Mouse (Mus musculus) olfactory bulb, adult 2 months (tissue): ENCODE data around the gene Cabp4. TPM values are rescaled to one million over a fixed set of nuclear protein-coding genes. Genes with fewer than 3 reads are reported as not detected.
"Not testable (repeated sequence)": the region's sequence is repeated elsewhere in the genome, so short reads cannot be mapped to it uniquely, and the experiment has no call there.

Experiments used
- H3K27ac ChIP-seq: fragments of 200-500 bp; 2 replicates; pipeline ENCODE4 v1.5.1; 2012; ENCODE audit warnings: low read depth, low read length; ENCODE audit not compliant: insufficient read depth
- H3K4me1 ChIP-seq: fragments of 200-500 bp; 2 replicates; pipeline ENCODE4 v1.6.1; 2012; ENCODE audit warnings: low read length; ENCODE audit not compliant: control insufficient read depth, insufficient read depth
- H3K4me3 ChIP-seq: fragments of 200-500 bp; 2 replicates; pipeline ENCODE4 v1.5.1; 2012; ENCODE audit warnings: mild to moderate bottlenecking, low read depth, low read length, moderate library complexity; ENCODE audit not compliant: insufficient read depth
- CTCF ChIP-seq: fragments of 200-500 bp; IDR thresholded peaks from 2 replicates; pipeline ENCODE4 v1.5.1; 2012; ENCODE audit warnings: low read depth, mild to moderate bottlenecking, low read length, moderate library complexity; ENCODE audit not compliant: insufficient read depth
- POLR2A ChIP-seq: fragments of 200-500 bp; IDR thresholded peaks from 2 replicates; pipeline ENCODE4 v1.6.1; 2012; ENCODE audit warnings: mild to moderate bottlenecking, low read depth, low read length, moderate library complexity; ENCODE audit not compliant: insufficient read depth
- WGBS: fragments of 180-500 bp; shearing (Covaris S2); methylation state at CpG from one replicate; pipeline ENCODE4 v1.1.7; 2018; 5-methylcytosine and 5-hydroxymethylcytosine counted together
- polyA plus RNA-seq: library from polyadenylated mRNA; stranded (reverse); fragments of >200 nt; gene quantifications from 2 replicates; pipeline ENCODE4 v1.2.4, GENCODE M21; 2012; ENCODE audit warnings: low replicate concordance; ENCODE audit not compliant: missing spikeins, insufficient read depth, insufficient read length

The Cabp4 gene
- polyA plus RNA-seq, 1 experiment: not detected

DNA sequence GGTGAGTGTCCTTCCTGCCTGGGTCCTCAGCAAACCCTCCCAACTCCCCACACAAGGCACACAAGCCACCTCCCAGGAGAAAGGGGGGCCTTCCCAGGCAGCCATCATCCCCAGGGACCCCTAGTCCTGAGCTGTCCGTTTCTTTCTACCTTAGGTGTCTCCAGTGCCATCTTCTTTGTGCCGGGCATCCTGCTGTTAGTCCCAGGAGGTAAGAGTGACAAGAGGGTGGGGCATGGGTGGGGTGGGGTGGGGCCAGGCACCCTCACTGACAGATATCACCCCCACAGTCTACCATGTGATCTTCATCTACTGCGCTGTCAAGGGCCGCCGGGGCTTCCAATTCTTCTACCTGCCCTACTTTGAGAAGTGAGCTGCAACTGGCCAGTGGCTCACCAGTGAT, 12.8 kb downstream of the Cabp4 start:
- WGBS: 86% methylated on average over 5 of the region's 5 CpGs
- no peak overlapping the region for H3K27ac ChIP-seq
- H3K4me3 ChIP-seq: no peak overlapping the region
- TF ChIP-seq POLR2A (no peak), CTCF (no peak)
- peaks cover 12% of the 10 kb centered on the region for H3K4me1 ChIP-seq

DNA sequence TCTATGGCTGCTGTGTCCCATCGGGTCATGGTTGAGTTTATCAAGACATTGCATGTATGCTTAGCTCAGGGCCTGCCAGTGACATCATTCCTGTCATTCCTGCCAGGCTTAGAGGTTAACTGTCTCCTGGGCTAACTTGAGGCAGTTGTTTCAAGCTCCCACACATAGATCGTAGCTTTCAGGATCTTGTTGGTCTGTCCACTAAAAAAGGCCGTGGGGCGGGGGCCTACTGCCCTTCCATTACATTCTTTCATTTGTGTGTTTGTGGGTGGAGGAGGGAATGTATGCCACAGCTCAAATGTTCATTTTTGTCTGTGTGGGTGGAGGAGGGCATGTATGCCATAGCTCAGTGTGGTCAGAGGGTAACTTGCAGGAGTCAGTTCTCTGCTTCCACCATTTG, 13.7 kb downstream of the Cabp4 start:
- peaks cover 12% of the 10 kb centered on the region for H3K4me1 ChIP-seq
- no peak for TF ChIP-seq CTCF
- TF ChIP-seq POLR2A: no peak
- H3K4me3 ChIP-seq: no peak overlapping the region
- 93% methylated on average over 4 of the region's 4 CpGs for WGBS
- H3K27ac ChIP-seq: no peak overlapping the region

DNA sequence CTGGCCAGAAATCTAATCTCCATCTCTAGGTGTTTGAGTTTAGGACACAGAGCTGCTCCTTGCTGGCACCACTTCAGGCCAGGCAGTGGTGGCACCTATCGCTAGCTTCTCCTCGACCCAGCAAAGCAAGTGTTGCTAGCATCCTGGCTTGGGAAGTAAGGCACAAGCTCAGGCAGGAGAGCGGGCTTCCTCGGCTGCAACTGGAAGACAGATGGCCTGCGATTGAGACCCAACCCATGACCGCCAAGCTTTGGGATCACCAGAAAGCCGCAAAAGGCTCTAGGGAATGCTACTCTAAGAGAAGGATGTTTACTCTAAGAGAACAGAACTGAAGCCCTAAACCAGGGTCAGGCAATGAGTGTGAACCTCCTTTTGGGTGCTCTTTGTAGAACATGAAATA, 14.4 kb downstream of the Cabp4 start:
- peaks cover 12% of the 10 kb centered on the region for H3K4me1 ChIP-seq
- no peak overlapping the region for H3K4me3 ChIP-seq
- WGBS: 91% methylated on average over 7 of the region's 7 CpGs
- TF ChIP-seq CTCF: no peak
- TF ChIP-seq POLR2A: no peak
- H3K27ac ChIP-seq: no peak overlapping the region

DNA sequence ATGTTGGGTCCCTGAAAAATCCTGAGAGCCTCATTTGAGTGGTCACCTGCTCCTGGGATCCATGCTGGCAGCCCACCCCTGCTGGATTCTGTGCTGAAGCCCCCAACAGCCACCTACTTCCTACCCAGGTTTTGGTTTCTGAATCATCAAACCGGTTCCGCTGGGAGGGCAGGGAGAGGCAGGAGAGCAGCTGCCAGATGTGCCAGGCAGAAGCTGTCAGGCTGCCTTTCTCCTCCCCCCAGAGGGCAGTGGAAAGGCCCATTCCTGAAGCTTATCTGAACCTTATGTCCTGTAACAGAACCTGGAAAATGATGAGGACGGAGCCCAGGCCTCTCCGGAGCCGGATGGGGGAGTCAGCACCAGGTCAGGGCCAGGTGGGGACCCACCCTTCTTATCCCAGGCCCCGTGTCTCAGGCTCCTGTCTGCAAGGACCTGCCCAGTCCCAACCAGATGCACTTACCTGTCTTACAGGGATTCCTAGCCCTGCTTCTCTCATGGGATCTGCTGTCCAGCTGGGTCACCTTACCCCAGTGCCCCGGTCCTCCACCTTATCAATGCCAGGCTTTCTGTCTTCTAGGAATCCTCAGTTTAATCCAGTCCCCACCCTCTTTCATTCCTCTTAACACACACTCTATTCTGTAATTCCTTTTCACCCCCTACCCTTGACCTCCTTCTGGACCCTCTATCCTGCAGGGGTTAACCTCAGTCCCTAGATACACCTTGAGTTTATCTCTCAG, 16.9 kb downstream of the Cabp4 start:
- 58% methylated on average over 7 of the region's 7 CpGs for WGBS
- Histone ChIP-seq H3K4me3 (peak overlapping the region; percentile 77), H3K27ac (no peak overlapping the region), H3K4me1 (peaks cover 12% of the 10 kb centered on the region)
- TF ChIP-seq POLR2A: no peak
- TF ChIP-seq CTCF: no peak

DNA sequence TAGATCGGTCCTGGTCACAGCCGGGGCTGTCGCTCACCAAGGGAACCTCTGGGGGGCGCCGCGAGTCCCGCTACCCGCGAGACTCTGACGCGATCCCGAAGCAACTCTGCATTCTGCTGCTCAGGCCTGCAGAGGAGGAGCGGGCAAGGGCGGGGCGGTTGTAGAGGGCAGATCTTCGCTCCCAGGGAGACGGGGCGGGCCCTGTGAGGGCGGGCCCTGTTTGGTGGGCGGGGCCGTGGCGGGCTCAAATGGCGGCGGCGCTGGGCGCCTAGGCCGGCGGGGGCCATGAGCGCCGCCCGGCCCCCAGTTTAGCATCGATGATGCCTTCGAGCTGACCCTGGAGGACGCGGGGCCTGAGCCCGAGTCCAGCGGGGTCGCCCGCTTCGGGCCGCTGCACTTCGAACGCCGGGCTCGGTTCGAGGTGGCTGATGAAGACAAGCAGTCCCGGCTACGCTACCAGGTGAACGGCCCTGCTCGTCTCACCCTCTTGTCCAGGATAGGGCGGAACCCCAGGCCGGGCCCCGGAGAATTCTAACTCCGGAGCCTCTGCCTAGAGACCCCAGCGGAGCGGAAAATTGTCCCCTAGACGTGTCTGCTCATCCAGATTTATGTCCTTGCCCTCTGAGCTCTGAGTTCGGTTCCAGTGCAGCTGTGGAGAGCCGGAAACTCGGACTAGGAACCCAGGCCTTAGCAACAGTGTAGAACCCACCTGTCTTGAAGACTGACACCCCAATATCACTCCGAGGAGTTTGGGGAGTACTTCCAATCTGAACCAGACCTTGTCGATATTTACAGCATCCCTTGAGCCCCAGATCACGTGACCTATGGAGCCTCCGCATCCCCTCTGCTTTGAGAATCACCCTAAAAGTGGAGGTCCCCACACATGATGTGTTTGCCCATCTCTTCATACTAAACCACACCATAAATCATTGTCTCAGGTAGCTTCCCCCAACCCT, 17.8 kb downstream of the Cabp4 start, which contains the start of gene Aip:
Aip (minus strand) TSS at position 118 of the 956 bp plus-strand sequence.
- TF ChIP-seq POLR2A (peak; percentile 70; the same call in 1 of the 2 replicates), CTCF (peak; percentile 6; the same call in 1 of the 2 replicates)
- Histone ChIP-seq H3K4me3 (peak within 1 kb of the TSS; percentile 77), H3K27ac (peak within 1 kb of the TSS; percentile 68), H3K4me1 (peaks cover 12% of the 10 kb centered on the region)
- WGBS: under 1% methylated on average over 64 of the region's 64 CpGs

DNA sequence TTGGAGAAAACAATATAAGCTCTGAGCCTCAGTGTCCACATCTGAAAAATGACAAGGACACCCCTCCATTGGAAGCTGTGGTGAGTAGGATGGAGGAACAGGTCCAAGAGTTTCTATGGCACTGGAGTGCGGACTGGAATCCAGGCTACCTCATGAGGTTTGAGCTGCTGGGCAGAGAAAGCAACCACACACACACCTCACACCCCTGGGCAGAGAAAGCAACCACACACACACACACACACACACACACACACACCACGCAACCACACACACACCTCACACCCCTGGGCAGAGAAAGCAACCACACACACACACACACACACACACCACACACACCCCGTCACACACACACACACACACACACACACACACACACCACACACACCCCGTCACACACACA, 18.6 kb downstream of the Cabp4 start:
- H3K27ac ChIP-seq: peak overlapping the region; percentile 68

DNA sequence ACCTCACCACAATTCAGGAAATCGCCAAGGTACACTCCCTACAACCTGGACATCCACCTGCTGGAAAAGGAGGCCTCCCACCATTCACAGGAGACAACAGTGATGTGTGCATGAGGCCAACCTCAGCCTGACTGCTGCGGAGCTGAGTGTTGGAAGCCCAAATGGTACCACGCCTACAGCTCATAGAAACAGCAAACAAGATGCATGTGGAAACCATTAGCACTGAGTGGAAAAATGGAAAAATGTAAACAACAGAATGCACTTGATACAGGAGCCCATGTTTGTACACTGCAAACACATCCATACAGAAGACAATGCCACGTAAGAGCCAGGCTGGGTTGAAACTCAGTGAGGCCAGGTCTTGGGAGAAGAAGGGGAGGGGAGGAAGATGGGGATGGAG, 19.4 kb downstream of the Cabp4 start:
- Histone ChIP-seq H3K4me1 (peaks cover 15% of the 10 kb centered on the region), H3K27ac (no peak overlapping the region), H3K4me3 (no peak overlapping the region)
- WGBS: 80% methylated on average over 4 of the region's 4 CpGs
- no peak for TF ChIP-seq CTCF
- no peak for TF ChIP-seq POLR2A

More for the DNA sequence above, 18.6 kb downstream of the Cabp4 start:
- Histone ChIP-seq H3K4me3 (peak overlapping the region; percentile 42), H3K4me1 (peaks cover 15% of the 10 kb centered on the region)
- WGBS: 2% methylated on average over 4 of the region's 4 CpGs

DNA sequence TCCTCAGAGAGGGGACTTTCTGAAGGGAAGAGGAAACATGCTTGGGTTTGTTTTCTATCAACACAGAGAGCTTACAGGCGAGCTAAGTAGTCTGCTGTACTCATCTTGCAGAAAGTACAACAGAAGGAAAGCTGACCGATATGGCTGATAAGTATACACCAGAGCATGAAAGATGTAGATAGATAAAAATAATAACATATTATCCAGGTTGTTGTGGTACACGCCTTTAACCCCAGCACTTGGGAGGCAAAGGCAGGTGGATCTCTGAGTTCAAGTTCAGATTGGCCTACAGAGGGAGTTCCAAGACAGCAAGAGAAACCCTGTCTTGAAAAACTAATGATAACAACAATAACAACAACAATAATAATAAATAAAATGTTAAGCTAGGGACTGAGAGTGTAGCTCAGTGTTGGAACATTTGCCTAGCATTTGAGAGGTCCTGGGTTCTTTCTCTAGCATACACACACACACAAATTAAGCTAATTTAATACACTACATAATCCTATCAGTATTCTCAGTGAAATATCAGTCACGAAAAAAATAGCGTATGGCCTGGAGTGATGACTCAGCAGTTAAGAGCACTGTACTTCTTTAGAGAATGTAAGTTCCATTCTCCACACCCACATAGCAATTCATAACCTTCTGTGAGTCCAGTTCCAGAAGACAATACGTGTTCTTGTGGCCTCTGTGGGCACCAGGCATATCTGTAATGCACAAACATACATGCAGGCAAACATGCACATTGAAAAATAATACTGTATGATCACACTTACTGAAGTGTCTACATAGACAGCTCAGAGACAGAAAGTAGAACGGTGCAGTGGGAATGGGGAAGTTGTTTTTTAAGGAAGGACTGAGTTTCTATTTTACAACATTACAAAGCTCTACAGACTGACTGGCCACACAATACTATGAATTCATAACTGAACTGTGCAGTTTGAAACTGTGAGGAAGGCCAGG, 21.1 kb downstream of the Cabp4 start:
- peaks cover 15% of the 10 kb centered on the region for H3K4me1 ChIP-seq
- H3K4me3 ChIP-seq: no peak overlapping the region
- H3K27ac ChIP-seq: no peak overlapping the region
- 85% methylated on average over 7 of the region's 7 CpGs for WGBS
- TF ChIP-seq CTCF (no peak), POLR2A (no peak)

DNA sequence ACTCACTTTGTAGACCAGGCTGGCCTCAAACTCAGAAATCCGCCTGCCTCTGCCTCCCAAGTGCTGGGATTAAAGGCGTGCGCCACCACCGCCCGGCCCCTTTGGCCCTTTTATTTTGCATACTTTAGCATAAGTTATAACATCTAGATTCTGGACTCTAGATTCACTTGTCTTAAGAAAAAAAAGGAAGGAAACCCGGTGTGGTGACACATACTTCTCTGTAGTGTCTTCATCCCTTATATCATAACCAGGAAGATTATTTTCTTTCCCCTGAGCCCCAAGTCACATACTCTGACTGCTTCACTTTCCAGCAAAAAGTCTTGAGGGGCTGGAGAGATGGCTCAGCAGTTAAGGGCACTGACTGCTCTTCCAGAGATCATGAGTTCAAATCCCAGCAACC, 21.9 kb downstream of the Cabp4 start:
- not testable (repeated sequence) for H3K27ac ChIP-seq, H3K4me3 ChIP-seq, H3K4me1 ChIP-seq
- WGBS: 56% methylated on average over 6 of the region's 6 CpGs
